Mouse (Mus musculus): ENCODE measurements at regions not wholly inside any gene's neighbourhood (a gene's known extent, or its start where the extent isn't known, plus 50 kb on each side); places are given as distances from the start of the nearest gene placed in this dataset.
"Not testable (repeated sequence)": the region's sequence is repeated elsewhere in the genome, so short reads cannot be mapped to it uniquely, and the experiment has no call there.

DNA sequence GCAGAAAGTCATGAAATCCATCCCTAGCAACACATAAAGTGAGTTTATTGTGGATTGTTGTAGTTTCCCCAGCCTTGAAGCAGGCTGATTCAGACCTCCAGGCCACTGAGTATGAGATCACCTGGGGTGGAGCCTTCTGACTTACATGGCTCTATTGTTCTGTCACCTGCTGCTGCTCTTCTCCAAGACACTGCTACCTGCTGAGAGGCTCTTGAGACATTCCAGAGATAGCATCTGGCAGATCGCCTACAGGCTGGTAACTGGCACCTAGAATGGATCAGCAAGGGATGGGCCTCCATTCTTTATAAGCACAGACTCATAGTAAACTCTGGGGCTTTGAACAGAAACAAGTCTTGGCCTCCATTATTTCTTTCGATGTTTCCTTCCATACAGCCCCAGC, 289.2 kb downstream of the Aasdhppt start:
- no peaks in the 10 kb centered on the region for H3K4me1 ChIP-seq (ENCODE audit: control insufficient read depth, insufficient read depth)
- H3K9ac ChIP-seq (replicated peaks; ENCODE audit: low read depth, low read length), result no peak overlapping the region
- no peak overlapping the region for H3K27ac ChIP-seq (ENCODE audit: low read depth)
- no peak overlapping the region for H3K4me2 ChIP-seq (ENCODE audit: low read depth, low read length)
- no peaks in the 10 kb centered on the region for H3K9me3 ChIP-seq (replicated peaks; ENCODE audit: control insufficient read depth, low read length)
- H3K27me3 ChIP-seq (ENCODE audit: control insufficient read depth, insufficient read depth, low read length), result no peaks in the 10 kb centered on the region
- DNase-seq (ENCODE audit: low spot score), result no peak
- no peaks in the 10 kb centered on the region for H3K36me3 ChIP-seq (replicated peaks; ENCODE audit: control insufficient read depth, insufficient read depth, low read length)
- TF ChIP-seq EP300 (IDR thresholded peaks at IDR 0.05; ENCODE audit: low read depth) (no peak), CTCF (IDR thresholded peaks at IDR 0.05; ENCODE audit: low read depth) (no peak)
- 41% methylated on average over 2 of the region's 2 CpGs for WGBS
- H3K4me3 ChIP-seq (ENCODE audit: low read depth, low read length), result no peak overlapping the region
- no peak for ATAC-seq (ENCODE audit: insufficient read depth, low read depth)

GRCm38 (mm10) chr9:3996686-3997085, 312.6 kb downstream of the Aasdhppt start:
- no peak for DNase-seq (ENCODE audit: low spot score)
- H3K9me3 ChIP-seq (replicated peaks; ENCODE audit: control insufficient read depth, low read length), result 0 out of 2 replicates have a peak, but pooled peaks cover 6% of the 10 kb centered on the region
- TF ChIP-seq EP300 (IDR thresholded peaks at IDR 0.05; ENCODE audit: low read depth) (no peak), CTCF (IDR thresholded peaks at IDR 0.05; ENCODE audit: low read depth) (no peak)
- no peak overlapping the region for H3K4me2 ChIP-seq (ENCODE audit: low read depth, low read length)
- no peak overlapping the region for H3K9ac ChIP-seq (replicated peaks; ENCODE audit: low read depth, low read length)
- H3K27ac ChIP-seq (ENCODE audit: low read depth), result no peak overlapping the region
- H3K36me3 ChIP-seq (replicated peaks; ENCODE audit: control insufficient read depth, insufficient read depth, low read length), result no peaks in the 10 kb centered on the region
- 63% methylated on average over 3 of the region's 3 CpGs for WGBS
- no peak for ATAC-seq (ENCODE audit: insufficient read depth, low read depth)
- no peak overlapping the region for H3K4me3 ChIP-seq (ENCODE audit: low read depth, low read length)
- no peaks in the 10 kb centered on the region for H3K27me3 ChIP-seq (ENCODE audit: control insufficient read depth, insufficient read depth, low read length)
- no peaks in the 10 kb centered on the region for H3K4me1 ChIP-seq (ENCODE audit: control insufficient read depth, insufficient read depth)

- H3K27me3 ChIP-seq (ENCODE audit: control insufficient read depth, insufficient read depth, low read length); ATAC-seq (ENCODE audit: insufficient read depth, low read depth); H3K4me2 ChIP-seq (ENCODE audit: low read depth, low read length): not testable (repeated sequence)
Measured at GRCm38 (mm10) chr9:3988383-3988782, 320.9 kb downstream of the Aasdhppt start.

DNA sequence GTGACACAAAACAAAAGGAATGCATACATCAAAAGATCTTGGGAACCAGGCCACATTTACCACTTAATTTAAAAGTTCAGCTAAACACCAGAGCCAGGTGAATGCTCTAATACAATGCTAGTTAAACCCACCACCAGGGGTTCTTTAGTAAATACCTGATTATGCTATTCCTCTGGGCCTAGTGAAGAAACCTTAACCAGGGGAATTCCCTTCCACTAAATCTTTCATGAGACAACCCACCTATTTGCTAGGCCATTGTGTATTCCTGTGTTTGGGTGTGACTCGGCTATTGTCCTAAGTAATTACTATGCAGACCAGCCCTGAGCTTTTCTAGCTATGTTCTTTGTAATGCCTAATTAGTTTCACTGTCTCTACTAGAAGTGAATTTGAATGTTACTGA, 321.3 kb downstream of the Aasdhppt start:
- not testable (repeated sequence) for H3K27ac ChIP-seq (ENCODE audit: low read depth)

More at GRCm38 (mm10) chr9:3988383-3988782, 320.9 kb downstream of the Aasdhppt start:
- not testable (repeated sequence) for H3K4me1 ChIP-seq (ENCODE audit: control insufficient read depth, insufficient read depth); H3K9ac ChIP-seq (replicated peaks; ENCODE audit: low read depth, low read length); DNase-seq (ENCODE audit: low spot score); H3K9me3 ChIP-seq (replicated peaks; ENCODE audit: control insufficient read depth, low read length); H3K4me3 ChIP-seq (ENCODE audit: low read depth, low read length); H3K27ac ChIP-seq (ENCODE audit: low read depth); H3K36me3 ChIP-seq (replicated peaks; ENCODE audit: control insufficient read depth, insufficient read depth, low read length)
- whole genome bisulfite sequencing, result 72% methylated on average over 3 of the region's 3 CpGs

More for the DNA sequence above, 321.3 kb downstream of the Aasdhppt start:
- not testable (repeated sequence) for H3K27me3 ChIP-seq (ENCODE audit: control insufficient read depth, insufficient read depth, low read length); H3K4me3 ChIP-seq (ENCODE audit: low read depth, low read length); H3K9me3 ChIP-seq (replicated peaks; ENCODE audit: control insufficient read depth, low read length); H3K4me2 ChIP-seq (ENCODE audit: low read depth, low read length); H3K9ac ChIP-seq (replicated peaks; ENCODE audit: low read depth, low read length); H3K4me1 ChIP-seq (ENCODE audit: control insufficient read depth, insufficient read depth); H3K36me3 ChIP-seq (replicated peaks; ENCODE audit: control insufficient read depth, insufficient read depth, low read length); ATAC-seq (ENCODE audit: insufficient read depth, low read depth); DNase-seq (ENCODE audit: low spot score)
- WGBS, result 66% methylated on average over 1 of the region's 1 CpGs
